20 mouse cellular contexts compared by ENCODE assay signal in genomic region chr2:127983301-127983700, GRCm38 (mm10).
A peak's percentile ranks its signal among the peaks of the same experiment; 100 is the strongest.
DNase-seq lines count a peak whose midpoint lies in the region; TF ChIP-seq lines count a peak whose summit lies in the region.
"Had no signal": no experiment of that assay in that cellular context is flagged by ENCODE, and none has a peak within 500 bp of the region (broad histone marks: within the 10 kb centered on the region; RNA-seq: fewer than 3 reads in every experiment).

No protein-coding gene starts in this region.

- no peaks in the 10 kb centered on the region for H3K79me2 ChIP-seq in MEL (ENCODE audit: control insufficient read depth, insufficient read depth, low read length, poor library complexity)

- no peak for TF ChIP-seq CTCF in MEL (IDR thresholded peaks at IDR 0.05 in 2 of 3, conservative IDR thresholded peaks at IDR 0.05 in 1 of 3; ENCODE audit: control insufficient read depth in 1 of 3, insufficient read depth in 1 of 3, low read depth in 2 of 3, low read length in 3 of 3, poor library complexity in 1 of 3, severe bottlenecking in 1 of 3)

- no peaks in the 10 kb centered on the region for H3K27me3 ChIP-seq in MEL (ENCODE audit: control insufficient read depth in 1 of 2, insufficient read depth in 2 of 2, low read length in 2 of 2)
- H3K27me3 ChIP-seq: embryonic facial prominence, embryonic 12.5 days; embryonic facial prominence, embryonic 15.5 days had no signal

- peak; percentile 25 to 53 for DNase-seq in adrenal gland, adult (ENCODE audit: inconsistent age in 2 of 2, low spot score in 1 of 2)
- DNase-seq in adrenal gland, adult 8-10 months: no peak
- peak; percentile 20 to 41 for DNase-seq in adrenal gland, postnatal 36 days
- DNase-seq in adrenal gland, adult 18-20 months (ENCODE audit: low spot score in 2 of 2): no peak
- peak; percentile 14 for DNase-seq in heart, adult 8-10 months (ENCODE audit: low spot score)
- no peak for DNase-seq in heart, postnatal 14 days
- DNase-seq in MEL (ENCODE audit: low read depth, low spot score): peak; percentile 11
- no peak for DNase-seq in kidney, adult 8-10 months
- DNase-seq: cerebellum, adult 2 months; cerebellum, adult 9-11 months; cerebellum, postnatal 25 days; forebrain, postnatal 0 days; gastrocnemius, postnatal 25 days; heart, postnatal 4 days; kidney, adult 11 months; kidney, adult 9 months had no signal

- H3K9me3 ChIP-seq in MEL (replicated peaks; ENCODE audit: insufficient read depth, low read length): no peaks in the 10 kb centered on the region
- H3K9me3 ChIP-seq: embryonic facial prominence, embryonic 12.5 days; embryonic facial prominence, embryonic 15.5 days had no signal

- intact Hi-C loops in heart, postnatal 14 days (cut with DNase I): no loop called here

- no peak overlapping the region for H3K27ac ChIP-seq in MEL (ENCODE audit: control insufficient read depth, low read depth, low read length)
- H3K27ac ChIP-seq: embryonic facial prominence, embryonic 12.5 days; embryonic facial prominence, embryonic 15.5 days; hindbrain, embryonic 14.5 days; hindbrain, postnatal 0 days had no signal

- H3K4me3 ChIP-seq in MEL (ENCODE audit: control insufficient read depth in 1 of 2, insufficient read depth in 1 of 2, low read depth in 2 of 2, low read length in 2 of 2): no peak overlapping the region
- H3K4me3 ChIP-seq: embryonic facial prominence, embryonic 12.5 days; embryonic facial prominence, embryonic 15.5 days had no signal

- no peaks in the 10 kb centered on the region for H3K4me1 ChIP-seq in MEL (ENCODE audit: control insufficient read depth in 1 of 2, insufficient read depth in 2 of 2, low read length in 2 of 2)
- H3K4me1 ChIP-seq: embryonic facial prominence, embryonic 12.5 days; embryonic facial prominence, embryonic 15.5 days had no signal

- TF ChIP-seq RAD21 in MEL (IDR thresholded peaks at IDR 0.05; ENCODE audit: low read depth, low read length): no peak

- TF ChIP-seq POLR2A in MEL (IDR thresholded peaks at IDR 0.05; ENCODE audit: control insufficient read depth in 1 of 2, insufficient read depth in 1 of 2, low read depth in 1 of 2, low read length in 2 of 2, poor library complexity in 1 of 2): no peak

- no peak overlapping the region for H3K9ac ChIP-seq in MEL (ENCODE audit: control insufficient read depth, low read depth, low read length, poor library complexity, severe bottlenecking)
- H3K9ac ChIP-seq: embryonic facial prominence, embryonic 12.5 days; embryonic facial prominence, embryonic 15.5 days; forebrain, postnatal 0 days; hindbrain, embryonic 14.5 days had no signal

- no peaks in the 10 kb centered on the region for H3K36me3 ChIP-seq in MEL (ENCODE audit: control insufficient read depth in 1 of 2, insufficient read depth in 2 of 2, low read length in 2 of 2)
- H3K36me3 ChIP-seq: embryonic facial prominence, embryonic 12.5 days; embryonic facial prominence, embryonic 15.5 days had no signal

- TF ChIP-seq EP300 in MEL (IDR thresholded peaks at IDR 0.05; ENCODE audit: low read depth in 1 of 2, low read length in 2 of 2): peak in 1 of 2 experiments; percentile 15; a peak in 1 of 4 replicates

TF ChIP-seq in MEL, 35 proteins besides CTCF, POLR2A, EP300 and RAD21:
- TF ChIP-seq NELFE (IDR thresholded peaks at IDR 0.05; ENCODE audit: low read depth, low read length) (no peak), ELF1 (IDR thresholded peaks at IDR 0.05; ENCODE audit: low read depth, low read length) (no peak), TCF12 (IDR thresholded peaks at IDR 0.05; ENCODE audit: low read depth, low read length) (no peak), MAFK (IDR thresholded peaks at IDR 0.05; ENCODE audit: borderline replicate concordance, low read depth, low read length) (no peak), MAX (IDR thresholded peaks at IDR 0.05; ENCODE audit: low read length) (no peak), MXI1 (IDR thresholded peaks at IDR 0.05; ENCODE audit: low read depth, low read length) (no peak), SIN3A (IDR thresholded peaks at IDR 0.05; ENCODE audit: low read length) (no peak), GABPA (IDR thresholded peaks at IDR 0.05; ENCODE audit: low read depth, low read length) (no peak), GATA1 (IDR thresholded peaks at IDR 0.05; ENCODE audit: low read depth, low read length) (no peak)
TF ChIP-seq in MEL: peak in this region for 0.

Comparison
In these comparisons a context has a peak if more than half of its experiments do, and no peak if none do; other contexts are left out.
1. DNase-seq: peak in adrenal gland, adult (2 of 2), adrenal gland, postnatal 36 days (2 of 2), heart, adult 8-10 months (single experiment) and MEL (single experiment); none in adrenal gland, adult 8-10 months (single experiment), adrenal gland, adult 18-20 months (0 of 2), heart, postnatal 14 days (0 of 2) and kidney, adult 8-10 months (0 of 2).